In the genomic region with DNA sequence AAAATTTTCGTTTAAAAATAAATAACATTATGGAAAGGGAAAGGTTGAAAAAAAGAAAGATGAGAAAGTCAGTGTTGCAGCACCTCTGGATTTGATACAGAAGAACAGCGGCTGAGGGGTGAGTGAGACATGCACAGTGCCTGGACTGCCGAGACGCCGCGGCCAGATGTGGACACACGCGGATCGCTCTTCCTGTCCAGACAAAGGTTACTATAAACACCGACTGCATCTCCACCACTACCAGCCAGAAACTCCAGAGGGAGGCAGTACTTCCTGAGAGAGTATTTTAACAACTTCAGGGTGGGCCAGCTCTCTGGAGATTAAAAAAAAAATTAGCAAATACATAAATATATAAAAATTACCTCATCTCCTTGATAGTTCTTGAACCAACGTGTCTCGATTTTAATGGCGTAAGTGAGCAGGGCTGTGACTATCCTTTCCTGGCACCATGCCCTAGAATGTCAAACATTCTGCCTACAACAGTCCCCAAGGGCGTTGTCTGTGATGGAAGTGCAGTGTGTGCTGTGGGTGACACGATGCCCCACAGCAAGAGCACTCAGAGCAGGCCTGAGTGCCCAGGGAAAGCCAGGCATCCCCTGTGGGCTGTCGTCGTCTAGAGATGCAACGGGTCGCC, we compare ENCODE assay signal across 23 mouse cellular contexts. TPM values are rescaled to one million over a fixed set of nuclear protein-coding genes. Genes with fewer than 3 reads are reported as not detected.
DNase-seq lines count a peak whose midpoint lies in the region; ATAC-seq and TF ChIP-seq lines count a peak whose summit lies in the region.
"Had no signal": no experiment of that assay in that cellular context is flagged by ENCODE, and none has a peak within 500 bp of the region (broad histone marks: within the 10 kb centered on the region; RNA-seq: fewer than 3 reads in every experiment).

No protein-coding gene starts in this region.

- peak; percentile 57; the same call in 1 of the 2 replicates for ATAC-seq in heart, embryonic 12.5 days (ENCODE audit: insufficient number of reproducible peaks, low FRiP score)
- no peak for ATAC-seq in kidney, postnatal 0 days (replicated peaks; ENCODE audit: low FRiP score, low read depth)
- 0 out of 2 replicates have a peak, but pooled peaks have one; percentile 44 for ATAC-seq in embryonic facial prominence, embryonic 15.5 days (ENCODE audit: insufficient number of reproducible peaks, low FRiP score, low TSS enrichment, low read depth)
- ATAC-seq in forebrain, embryonic 13.5 days = no peak
- ATAC-seq: activated CD4-positive, CD25-positive, alpha-beta regulatory T cell, adult 4 months; inflammation-experienced regulatory T-cells, adult 6 months had no signal

- peak; percentile 11; the same call in 1 of the 2 replicates for TF ChIP-seq CTCF in kidney, postnatal 0 days (IDR thresholded peaks at IDR 0.05; ENCODE audit: low read depth)

- H3K4me2 ChIP-seq in heart, embryonic 12.5 days = no peak overlapping the region
- no peak overlapping the region for H3K4me2 ChIP-seq in kidney, postnatal 0 days (ENCODE audit: low read length)
- no peak overlapping the region for H3K4me2 ChIP-seq in embryonic facial prominence, embryonic 15.5 days (replicated peaks)
- no peak overlapping the region for H3K4me2 ChIP-seq in forebrain, embryonic 13.5 days
- H3K4me2 ChIP-seq: embryonic facial prominence, embryonic 13.5 days; hindbrain, embryonic 12.5 days; neural tube, embryonic 15.5 days had no signal

- H3K4me1 ChIP-seq in heart, embryonic 12.5 days (replicated peaks) = peaks cover 15% of the 10 kb centered on the region
- H3K4me1 ChIP-seq in heart, embryonic 10.5 days = peaks cover 3% of the 10 kb centered on the region; the same call in 1 of the 2 replicates
- no peaks in the 10 kb centered on the region for H3K4me1 ChIP-seq in kidney, postnatal 0 days (replicated peaks; ENCODE audit: insufficient read depth, low read length)
- peaks cover 4% of the 10 kb centered on the region for H3K4me1 ChIP-seq in embryonic facial prominence, embryonic 15.5 days
- H3K4me1 ChIP-seq in forebrain, embryonic 13.5 days = no peaks in the 10 kb centered on the region
- H3K4me1 ChIP-seq: forebrain, embryonic 10.5 days; hindbrain, embryonic 12.5 days; neural tube, embryonic 15.5 days had no signal

- no peak overlapping the region for H3K9ac ChIP-seq in heart, embryonic 12.5 days
- no peak overlapping the region for H3K9ac ChIP-seq in kidney, postnatal 0 days (ENCODE audit: low read depth, low read length)
- no peak overlapping the region for H3K9ac ChIP-seq in embryonic facial prominence, embryonic 15.5 days
- H3K9ac ChIP-seq in forebrain, embryonic 13.5 days = no peak overlapping the region
- H3K9ac ChIP-seq: embryonic facial prominence, embryonic 13.5 days; hindbrain, embryonic 12.5 days; neural tube, embryonic 15.5 days had no signal

- no peaks in the 10 kb centered on the region for H3K27me3 ChIP-seq in heart, embryonic 12.5 days (replicated peaks)
- H3K27me3 ChIP-seq in heart, embryonic 10.5 days (ENCODE audit: insufficient read depth, poor library complexity, severe bottlenecking) = no peaks in the 10 kb centered on the region
- no peaks in the 10 kb centered on the region for H3K27me3 ChIP-seq in kidney, postnatal 0 days (ENCODE audit: insufficient read depth, low read length)
- no peaks in the 10 kb centered on the region for H3K27me3 ChIP-seq in embryonic facial prominence, embryonic 15.5 days
- no peaks in the 10 kb centered on the region for H3K27me3 ChIP-seq in forebrain, embryonic 13.5 days
- H3K27me3 ChIP-seq: embryonic facial prominence, embryonic 13.5 days; hindbrain, embryonic 12.5 days; neural tube, embryonic 15.5 days had no signal

- H3K9me3 ChIP-seq in heart, embryonic 12.5 days (replicated peaks) = no peaks in the 10 kb centered on the region
- H3K9me3 ChIP-seq in heart, embryonic 10.5 days = no peaks in the 10 kb centered on the region
- no peaks in the 10 kb centered on the region for H3K9me3 ChIP-seq in kidney, postnatal 0 days (replicated peaks; ENCODE audit: low read length)
- no peaks in the 10 kb centered on the region for H3K9me3 ChIP-seq in embryonic facial prominence, embryonic 15.5 days (replicated peaks)
- no peaks in the 10 kb centered on the region for H3K9me3 ChIP-seq in forebrain, embryonic 13.5 days (replicated peaks)
- H3K9me3 ChIP-seq: embryonic facial prominence, embryonic 13.5 days; forebrain, embryonic 10.5 days; hindbrain, embryonic 12.5 days; neural tube, embryonic 15.5 days had no signal

- WGBS in heart, embryonic 12.5 days = 63% methylated on average over 19 of the region's 19 CpGs
- 80% methylated on average over 19 of the region's 19 CpGs for WGBS in heart, embryonic 10.5 days
- 77% methylated on average over 19 of the region's 19 CpGs for WGBS in kidney, postnatal 0 days
- WGBS in embryonic facial prominence, embryonic 15.5 days = 60% methylated on average over 19 of the region's 19 CpGs
- 87% methylated on average over 19 of the region's 19 CpGs for WGBS in forebrain, embryonic 13.5 days

- H3K36me3 ChIP-seq in heart, embryonic 12.5 days = peaks cover 59% of the 10 kb centered on the region
- H3K36me3 ChIP-seq in heart, embryonic 10.5 days = peaks cover 40% of the 10 kb centered on the region
- H3K36me3 ChIP-seq in kidney, postnatal 0 days (ENCODE audit: insufficient read depth, low read length) = peaks cover 34% of the 10 kb centered on the region; the same call in 1 of the 2 replicates
- H3K36me3 ChIP-seq in embryonic facial prominence, embryonic 15.5 days = peaks cover 64% of the 10 kb centered on the region
- H3K36me3 ChIP-seq in forebrain, embryonic 13.5 days (ENCODE audit: poor library complexity, severe bottlenecking) = peaks cover 74% of the 10 kb centered on the region

- H3K4me3 ChIP-seq in heart, embryonic 12.5 days = no peak overlapping the region
- H3K4me3 ChIP-seq in heart, embryonic 10.5 days = no peak overlapping the region
- no peak overlapping the region for H3K4me3 ChIP-seq in kidney, postnatal 0 days (replicated peaks; ENCODE audit: low read depth, low read length)
- no peak overlapping the region for H3K4me3 ChIP-seq in embryonic facial prominence, embryonic 15.5 days (replicated peaks)
- no peak overlapping the region for H3K4me3 ChIP-seq in forebrain, embryonic 13.5 days
- H3K4me3 ChIP-seq: embryonic facial prominence, embryonic 13.5 days; forebrain, embryonic 10.5 days; hindbrain, embryonic 12.5 days; myocyte; neural tube, embryonic 15.5 days had no signal

- H3K27ac ChIP-seq in heart, embryonic 12.5 days (ENCODE audit: poor library complexity, severe bottlenecking) = no peak overlapping the region
- no peak overlapping the region for H3K27ac ChIP-seq in heart, embryonic 10.5 days
- H3K27ac ChIP-seq in kidney, postnatal 0 days = no peak overlapping the region
- H3K27ac ChIP-seq in embryonic facial prominence, embryonic 15.5 days (replicated peaks) = no peak overlapping the region
- H3K27ac ChIP-seq in forebrain, embryonic 13.5 days = no peak overlapping the region
- H3K27ac ChIP-seq: embryonic facial prominence, embryonic 13.5 days; forebrain, embryonic 10.5 days; hindbrain, embryonic 12.5 days; neural tube, embryonic 15.5 days had no signal

- no peak for DNase-seq in heart, embryonic 10.5 days (ENCODE audit: low spot score)
- DNase-seq in kidney, postnatal 0 days (ENCODE audit: low spot score) = no peak
- no peak for DNase-seq in kidney, adult 9 months
- DNase-seq in lung, postnatal 10 days = peak; percentile 81
- no peak for DNase-seq in urinary bladder, postnatal 10 days (ENCODE audit: low spot score)
- DNase-seq: adrenal gland, postnatal 36 days; cerebellum, adult 8-10 months; gastrocnemius, postnatal 14 days; kidney, postnatal 14 days; layer of hippocampus, adult 9-11 months; midbrain, embryonic 14.5 days; right cerebral cortex, postnatal 25 days; thymus, postnatal 14 days had no signal

RNA-seq across cellular contexts. Expression of a gene that starts 25.1 kb away (rescaled TPM):
- polyA plus RNA-seq in heart, embryonic 12.5 days (2016; fragmentation: Nextera tagmentation; extraction: Ambion mirVana) = 79.8 and 87.2 TPM in 2 replicates
- 82.8 and 83.0 TPM in 2 replicates for polyA plus RNA-seq in heart, embryonic 10.5 days (2016; fragmentation: Nextera tagmentation; extraction: Ambion mirVana)
- 109 and 111 TPM in 2 replicates for polyA plus RNA-seq in kidney, postnatal 0 days (2015; fragmentation: Nextera tagmentation; extraction: Ambion mirVana)
- 126 and 132 TPM in 2 replicates for polyA plus RNA-seq in embryonic facial prominence, embryonic 15.5 days (2015; fragmentation: Nextera tagmentation; extraction: Ambion mirVana)
- 50.6 and 57.6 TPM in 2 replicates for polyA plus RNA-seq in forebrain, embryonic 13.5 days (2015; fragmentation: Nextera tagmentation; extraction: Ambion mirVana)

RNA-seq across cellular contexts. Expression of a gene that starts 52.5 kb away (rescaled TPM):
- polyA plus RNA-seq in heart, embryonic 12.5 days (2016; fragmentation: Nextera tagmentation; extraction: Ambion mirVana) = 6.2 and 6.6 TPM in 2 replicates
- polyA plus RNA-seq in heart, embryonic 10.5 days (2016; fragmentation: Nextera tagmentation; extraction: Ambion mirVana) = 7.9 and 8.3 TPM in 2 replicates
- polyA plus RNA-seq in kidney, postnatal 0 days (2015; fragmentation: Nextera tagmentation; extraction: Ambion mirVana) = 7.6 and 9.9 TPM in 2 replicates
- 7.2 and 8.1 TPM in 2 replicates for polyA plus RNA-seq in embryonic facial prominence, embryonic 15.5 days (2015; fragmentation: Nextera tagmentation; extraction: Ambion mirVana)
- 8.1 and 10.1 TPM in 2 replicates for polyA plus RNA-seq in forebrain, embryonic 13.5 days (2015; fragmentation: Nextera tagmentation; extraction: Ambion mirVana)

Comparison
In these comparisons a context has a peak if more than half of its experiments do, and no peak if none do; other contexts are left out.
1. ATAC-seq: peak in heart, embryonic 12.5 days (single experiment) and embryonic facial prominence, embryonic 15.5 days (single experiment); none in kidney, postnatal 0 days (single experiment) and forebrain, embryonic 13.5 days (single experiment).